Mouse (Mus musculus): Measurements from ENCODE around the gene Ube2o. TPM values are rescaled to one million over a fixed set of nuclear protein-coding genes. Genes with fewer than 3 reads are reported as not detected.

Ube2o gene
- polyA plus RNA-seq, 1 experiment from 2014 or later = 18.7 TPM

DNA sequence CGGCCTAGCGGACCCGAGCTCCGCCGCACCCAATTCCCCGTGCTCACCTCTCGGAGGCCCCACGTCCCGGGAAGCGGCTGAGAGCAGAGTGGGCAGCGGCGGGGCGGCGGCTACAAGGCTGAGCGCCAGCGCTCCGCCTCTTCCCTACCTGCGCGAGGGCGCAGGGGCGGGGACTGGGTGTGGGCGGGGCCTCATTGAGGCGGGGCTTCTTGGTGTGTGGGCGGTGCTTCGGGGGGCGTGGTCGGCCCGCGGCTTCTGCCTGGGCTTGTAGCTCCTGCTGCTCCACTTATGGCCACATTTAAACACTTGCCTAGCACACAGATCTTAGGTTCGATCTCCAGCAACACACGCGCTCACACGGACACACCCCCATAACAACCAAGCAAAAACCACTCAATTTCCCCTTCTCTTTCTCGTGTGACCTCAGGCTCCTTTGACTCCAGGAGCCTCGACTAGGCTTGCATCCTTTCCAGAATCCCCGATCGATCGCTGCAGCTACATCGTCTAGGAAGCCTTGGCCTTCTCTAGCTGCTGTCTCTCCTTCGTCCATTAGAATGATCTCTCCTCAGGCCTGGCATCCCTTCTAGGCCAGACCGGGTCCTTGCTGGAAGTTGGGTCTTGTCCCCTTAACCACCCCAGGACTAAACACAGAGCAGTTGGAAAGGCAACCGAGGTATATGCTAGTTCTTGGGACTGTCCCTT, 43.0 kb upstream of the Ube2o start:
- H3K4me2 ChIP-seq = peak overlapping the region; percentile 82
- DNase-seq (ENCODE audit: low spot score, missing footprints) (peak; percentile 97), ATAC-seq (ENCODE audit: low FRiP score) (peak; percentile 71)
- H3K27ac ChIP-seq (ENCODE audit: low read depth, low read length) = no peak overlapping the region
- H3K27me3 ChIP-seq (ENCODE audit: control insufficient read depth, insufficient read depth, low read length) = peaks cover 19% of the 10 kb centered on the region
- H3K36me3 ChIP-seq (ENCODE audit: control insufficient read depth, insufficient read depth, low read length) = no peaks in the 10 kb centered on the region
- peak overlapping the region; percentile 59 for H3K9ac ChIP-seq (ENCODE audit: low read length)
- no peaks in the 10 kb centered on the region for H3K9me3 ChIP-seq (ENCODE audit: control insufficient read depth, low read length)
- peak overlapping the region; percentile 57 for H3K4me3 ChIP-seq (ENCODE audit: low read depth, low read length)
- WGBS = 16% methylated on average over 30 of the region's 42 CpGs
- peaks cover 7% of the 10 kb centered on the region; the same call in 1 of the 2 replicates for H3K4me1 ChIP-seq (ENCODE audit: control insufficient read depth, insufficient read depth, low read length)

GRCm38 (mm10) chr11:116623281-116624124, 42.3 kb upstream of the Ube2o start:
- H3K36me3 ChIP-seq (ENCODE audit: control insufficient read depth, insufficient read depth, low read length) = no peaks in the 10 kb centered on the region
- ATAC-seq (ENCODE audit: low FRiP score) (peak; percentile 65), DNase-seq (ENCODE audit: low spot score, missing footprints) (peak; percentile 88)
- H3K27me3 ChIP-seq (ENCODE audit: control insufficient read depth, insufficient read depth, low read length) = peaks cover 19% of the 10 kb centered on the region
- H3K4me3 ChIP-seq (ENCODE audit: low read depth, low read length) = peak overlapping the region; percentile 57
- H3K4me2 ChIP-seq = peak overlapping the region; percentile 82
- H3K27ac ChIP-seq (ENCODE audit: low read depth, low read length) = no peak overlapping the region
- WGBS = 6% methylated on average over 40 of the region's 40 CpGs
- no peaks in the 10 kb centered on the region for H3K9me3 ChIP-seq (ENCODE audit: control insufficient read depth, low read length)
- H3K9ac ChIP-seq (ENCODE audit: low read length) = peak overlapping the region; percentile 59
- peaks cover 7% of the 10 kb centered on the region; the same call in 1 of the 2 replicates for H3K4me1 ChIP-seq (ENCODE audit: control insufficient read depth, insufficient read depth, low read length)

- no peak for ATAC-seq (ENCODE audit: low FRiP score)
- Histone ChIP-seq H3K4me2 (no peak overlapping the region), H3K4me3 (ENCODE audit: low read depth, low read length) (no peak overlapping the region), H3K4me1 (ENCODE audit: control insufficient read depth, insufficient read depth, low read length) (peaks cover 7% of the 10 kb centered on the region; the same call in 1 of the 2 replicates), H3K27ac (ENCODE audit: low read depth, low read length) (no peak overlapping the region), H3K9ac (ENCODE audit: low read length) (no peak overlapping the region), H3K9me3 (ENCODE audit: control insufficient read depth, low read length) (no peaks in the 10 kb centered on the region), H3K27me3 (ENCODE audit: control insufficient read depth, insufficient read depth, low read length) (peaks cover 19% of the 10 kb centered on the region), H3K36me3 (ENCODE audit: control insufficient read depth, insufficient read depth, low read length) (no peaks in the 10 kb centered on the region)
- DNase-seq (ENCODE audit: low spot score, missing footprints) = no peak
- WGBS = 64% methylated on average over 6 of the region's 6 CpGs
Observed at GRCm38 (mm10) chr11:116621258-116621704, 40.0 kb upstream of the Ube2o start.

DNA sequence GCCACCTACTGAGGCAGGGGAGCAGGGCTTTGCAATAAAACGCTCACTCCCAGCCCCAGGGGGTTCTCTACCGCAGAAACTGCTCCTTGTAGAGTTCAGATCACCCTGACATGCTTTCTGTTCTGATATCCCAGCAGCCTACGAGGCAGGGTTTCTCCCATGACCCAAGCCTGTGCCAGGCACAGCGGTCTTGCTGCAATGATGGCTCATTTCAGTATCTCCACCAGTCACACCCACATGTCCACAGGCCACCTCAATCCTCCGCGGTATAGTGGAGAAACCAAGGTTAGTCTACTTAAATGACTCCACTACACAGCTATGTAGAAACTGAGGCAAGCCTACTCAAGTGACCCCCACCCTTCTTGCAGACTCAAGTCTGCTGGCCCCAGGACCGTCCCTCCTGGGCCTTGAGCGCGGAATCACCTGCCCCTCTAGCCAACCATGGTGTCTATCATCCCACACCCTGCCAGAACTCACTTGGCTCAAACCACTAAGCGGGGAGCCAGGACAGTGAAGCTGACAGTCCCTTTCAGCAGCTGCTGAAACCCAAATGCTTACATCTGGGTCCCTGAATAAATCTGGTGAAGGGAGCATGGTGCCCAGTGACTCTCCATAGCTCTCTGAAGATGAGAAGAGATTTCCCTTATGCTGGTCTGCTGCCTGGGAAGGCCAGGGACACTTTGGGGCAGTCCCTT, 39.5 kb upstream of the Ube2o start:
- Histone ChIP-seq H3K4me1 (ENCODE audit: control insufficient read depth, insufficient read depth, low read length) (peaks cover 7% of the 10 kb centered on the region; the same call in 1 of the 2 replicates), H3K9me3 (ENCODE audit: control insufficient read depth, low read length) (no peaks in the 10 kb centered on the region), H3K36me3 (ENCODE audit: control insufficient read depth, insufficient read depth, low read length) (no peaks in the 10 kb centered on the region)

GRCm38 (mm10) chr11:116620073-116620472, 38.8 kb upstream of the Ube2o start:
- H3K4me1 ChIP-seq (ENCODE audit: control insufficient read depth, insufficient read depth, low read length) = peaks cover 7% of the 10 kb centered on the region; the same call in 1 of the 2 replicates

More for the DNA sequence above, 39.5 kb upstream of the Ube2o start:
- H3K27ac ChIP-seq (ENCODE audit: low read depth, low read length) = no peak overlapping the region
- no peak for ATAC-seq (ENCODE audit: low FRiP score)
- no peak for DNase-seq (ENCODE audit: low spot score, missing footprints)
- peaks cover 19% of the 10 kb centered on the region for H3K27me3 ChIP-seq (ENCODE audit: control insufficient read depth, insufficient read depth, low read length)
- no peak overlapping the region for H3K4me3 ChIP-seq (ENCODE audit: low read depth, low read length)
- no peak overlapping the region for H3K4me2 ChIP-seq
- WGBS = 81% methylated on average over 10 of the region's 10 CpGs
- H3K9ac ChIP-seq (ENCODE audit: low read length) = no peak overlapping the region

GRCm38 (mm10) chr11:116619561-116619960, 38.3 kb upstream of the Ube2o start:
- 88% methylated on average over 8 of the region's 8 CpGs for WGBS
- H3K4me2 ChIP-seq = no peak overlapping the region
- ATAC-seq (ENCODE audit: low FRiP score) = no peak

More at GRCm38 (mm10) chr11:116620073-116620472, 38.8 kb upstream of the Ube2o start:
- WGBS = 56% methylated on average over 9 of the region's 9 CpGs
- Histone ChIP-seq H3K27me3 (ENCODE audit: control insufficient read depth, insufficient read depth, low read length) (peaks cover 19% of the 10 kb centered on the region), H3K4me3 (ENCODE audit: low read depth, low read length) (no peak overlapping the region), H3K9me3 (ENCODE audit: control insufficient read depth, low read length) (no peaks in the 10 kb centered on the region), H3K27ac (ENCODE audit: low read depth, low read length) (no peak overlapping the region), H3K4me2 (no peak overlapping the region), H3K9ac (ENCODE audit: low read length) (no peak overlapping the region), H3K36me3 (ENCODE audit: control insufficient read depth, insufficient read depth, low read length) (no peaks in the 10 kb centered on the region)
- ATAC-seq (ENCODE audit: low FRiP score) = no peak
- DNase-seq (ENCODE audit: low spot score, missing footprints) = no peak

DNA sequence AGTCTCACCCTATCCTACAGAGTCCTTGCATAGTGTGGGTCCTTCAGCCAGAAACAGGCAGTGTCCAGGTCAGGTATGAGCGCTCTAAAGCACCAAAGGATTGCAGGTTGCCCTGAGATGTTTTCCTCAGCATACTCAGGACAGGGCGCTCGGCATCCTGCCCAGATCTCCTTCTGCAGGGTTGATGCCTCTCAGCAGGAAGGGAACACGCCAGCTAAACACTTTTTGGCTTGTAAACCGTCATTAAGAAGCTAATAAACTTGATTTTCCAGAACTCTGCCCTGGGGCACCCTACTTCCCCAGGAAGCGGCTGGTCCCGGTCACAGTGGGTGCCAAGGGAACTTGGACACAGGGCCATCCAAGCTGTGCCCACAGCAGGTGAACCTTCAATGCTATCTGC, 37.9 kb upstream of the Ube2o start:
- peaks cover 15% of the 10 kb centered on the region for H3K27me3 ChIP-seq (ENCODE audit: control insufficient read depth, insufficient read depth, low read length)
- H3K9me3 ChIP-seq (ENCODE audit: control insufficient read depth, low read length) = no peaks in the 10 kb centered on the region
- H3K4me3 ChIP-seq (ENCODE audit: low read depth, low read length) = no peak overlapping the region
- H3K9ac ChIP-seq (ENCODE audit: low read length) = no peak overlapping the region
- H3K27ac ChIP-seq (ENCODE audit: low read depth, low read length) = no peak overlapping the region
- DNase-seq (ENCODE audit: low spot score, missing footprints) (no peak), ATAC-seq (ENCODE audit: low FRiP score) (no peak)
- 90% methylated on average over 7 of the region's 7 CpGs for WGBS
- H3K4me1 ChIP-seq (ENCODE audit: control insufficient read depth, insufficient read depth, low read length) = peaks cover 7% of the 10 kb centered on the region; the same call in 1 of the 2 replicates
- no peak overlapping the region for H3K4me2 ChIP-seq
- no peaks in the 10 kb centered on the region for H3K36me3 ChIP-seq (ENCODE audit: control insufficient read depth, insufficient read depth, low read length)

More at GRCm38 (mm10) chr11:116619561-116619960, 38.3 kb upstream of the Ube2o start:
- Histone ChIP-seq H3K9me3 (ENCODE audit: control insufficient read depth, low read length) (no peaks in the 10 kb centered on the region), H3K4me1 (ENCODE audit: control insufficient read depth, insufficient read depth, low read length) (peaks cover 7% of the 10 kb centered on the region; the same call in 1 of the 2 replicates), H3K4me3 (ENCODE audit: low read depth, low read length) (no peak overlapping the region), H3K27ac (ENCODE audit: low read depth, low read length) (no peak overlapping the region), H3K9ac (ENCODE audit: low read length) (no peak overlapping the region), H3K27me3 (ENCODE audit: control insufficient read depth, insufficient read depth, low read length) (peaks cover 18% of the 10 kb centered on the region), H3K36me3 (ENCODE audit: control insufficient read depth, insufficient read depth, low read length) (no peaks in the 10 kb centered on the region)
- DNase-seq (ENCODE audit: low spot score, missing footprints) = no peak

DNA sequence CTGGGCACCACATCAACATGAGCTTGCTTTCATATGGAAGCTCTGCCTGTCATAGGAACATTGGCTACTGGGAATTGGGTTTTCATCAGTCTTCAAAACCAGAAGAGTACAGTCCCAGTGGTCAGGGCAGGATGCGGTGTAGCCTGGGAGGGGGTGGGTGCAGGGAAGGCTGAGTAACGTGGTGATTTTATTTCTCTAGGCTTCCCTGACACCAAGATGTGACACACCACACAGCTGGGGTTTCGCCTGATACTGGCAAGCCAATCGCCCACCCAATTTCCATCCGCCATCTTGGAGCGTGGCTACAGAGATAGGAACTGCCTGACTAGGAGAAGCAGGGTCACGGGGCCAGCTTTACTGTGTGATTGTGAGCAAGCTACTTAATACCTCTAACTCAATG, 37.4 kb upstream of the Ube2o start:
- DNase-seq (ENCODE audit: low spot score, missing footprints) (no peak), ATAC-seq (ENCODE audit: low FRiP score) (no peak)
- Histone ChIP-seq H3K4me3 (ENCODE audit: low read depth, low read length) (no peak overlapping the region), H3K27me3 (ENCODE audit: control insufficient read depth, insufficient read depth, low read length) (peaks cover 10% of the 10 kb centered on the region), H3K9ac (ENCODE audit: low read length) (no peak overlapping the region), H3K4me2 (no peak overlapping the region), H3K36me3 (ENCODE audit: control insufficient read depth, insufficient read depth, low read length) (no peaks in the 10 kb centered on the region), H3K27ac (ENCODE audit: low read depth, low read length) (no peak overlapping the region), H3K9me3 (ENCODE audit: control insufficient read depth, low read length) (no peaks in the 10 kb centered on the region), H3K4me1 (ENCODE audit: control insufficient read depth, insufficient read depth, low read length) (peaks cover 5% of the 10 kb centered on the region; the same call in 1 of the 2 replicates)
- 92% methylated on average over 7 of the region's 7 CpGs for WGBS

Data from midbrain, embryonic 11.5 days (tissue).